21 mouse cellular contexts compared by ENCODE assay signal in genomic region chr7:45409497-45410163, GRCm38 (mm10). TPM values are rescaled to one million over a fixed set of nuclear protein-coding genes. Genes with fewer than 3 reads are reported as not detected.
"Had no signal": no experiment of that assay in that cellular context is flagged by ENCODE, and none has a peak within 500 bp of the region (broad histone marks: within the 10 kb centered on the region; RNA-seq: fewer than 3 reads in every experiment).

No protein-coding gene starts in this region.

- H3K9me3 ChIP-seq: midbrain, embryonic 10.5 days; midbrain, embryonic 13.5 days; neural tube, embryonic 12.5 days; stomach, embryonic 15.5 days had no signal

- ATAC-seq: midbrain, embryonic 13.5 days; midbrain, embryonic 16.5 days had no signal

- H3K9ac ChIP-seq: liver, embryonic 14.5 days; lung, embryonic 14.5 days; midbrain, embryonic 13.5 days; neural tube, embryonic 12.5 days; stomach, embryonic 15.5 days had no signal

- H3K4me3 ChIP-seq: midbrain, embryonic 10.5 days; midbrain, embryonic 13.5 days; neural tube, embryonic 12.5 days; stomach, embryonic 15.5 days had no signal

- H3K27ac ChIP-seq: liver, embryonic 14.5 days; midbrain, embryonic 10.5 days; midbrain, embryonic 13.5 days; neural tube, embryonic 12.5 days; stomach, embryonic 15.5 days; stomach, postnatal 0 days had no signal

- DNase-seq: lung, adult 18-20 months; lung, embryonic 14.5 days; lung, postnatal 10 days; right cerebral cortex, postnatal 14 days; thymus, adult 2 months; thymus, postnatal 25 days; thymus, postnatal 4 days had no signal

- H3K36me3 ChIP-seq: midbrain, embryonic 10.5 days; midbrain, embryonic 13.5 days; neural tube, embryonic 12.5 days; stomach, embryonic 15.5 days had no signal

- H3K4me2 ChIP-seq: lung, embryonic 14.5 days; midbrain, embryonic 13.5 days; neural tube, embryonic 12.5 days; stomach, embryonic 15.5 days had no signal

RNA-seq across cellular contexts. Expression of gene Ntf5, which starts 3.9 kb away (rescaled TPM):
- total RNA-seq: megakaryocyte, adult 5-6 weeks; megakaryocyte-erythroid progenitor cell, adult 5-6 weeks; neutrophil, adult 5-6 weeks had no signal
- polyA plus RNA-seq: midbrain, embryonic 13.5 days; midbrain, embryonic 16.5 days; neural tube, embryonic 14.5 days had no signal

RNA-seq across cellular contexts. Expression of gene Kcna7, which starts 4.2 kb away (rescaled TPM):
- total RNA-seq: megakaryocyte, adult 5-6 weeks; megakaryocyte-erythroid progenitor cell, adult 5-6 weeks; neutrophil, adult 5-6 weeks had no signal
- polyA plus RNA-seq: liver, embryonic 14.5 days; liver, embryonic 16.5 days; lung, embryonic 14.5 days; lung, embryonic 16.5 days; midbrain, embryonic 10.5 days; midbrain, embryonic 13.5 days; midbrain, embryonic 16.5 days; neural tube, embryonic 12.5 days; neural tube, embryonic 14.5 days; stomach, embryonic 15.5 days had no signal

RNA-seq across cellular contexts. Expression of gene Lhb, which starts 11.0 kb away (rescaled TPM):
- total RNA-seq: megakaryocyte, adult 5-6 weeks; megakaryocyte-erythroid progenitor cell, adult 5-6 weeks; neutrophil, adult 5-6 weeks had no signal
- polyA plus RNA-seq: liver, embryonic 14.5 days; liver, embryonic 16.5 days; lung, embryonic 14.5 days; midbrain, embryonic 10.5 days; neural tube, embryonic 12.5 days; neural tube, embryonic 14.5 days; spleen, adult 2 months; stomach, embryonic 15.5 days; stomach, postnatal 0 days had no signal
